Mouse (Mus musculus) midbrain, embryonic 11.5 days (tissue): Measurements from ENCODE around the gene Sat2. TPM values are rescaled to one million over a fixed set of nuclear protein-coding genes. Genes with fewer than 3 reads are reported as not detected.

Experiments used
- ATAC-seq: fragments of 200-750 bp; cut with Nextera tagmentation; 2 replicates; pipeline ENCODE4 v1.8.0; 2017; ENCODE audit warnings: moderate TSS enrichment, moderate library complexity; ENCODE audit not compliant: low FRiP score
- DNase-seq: peaks from one replicate; pipeline ENCODE4 v3.0.0; 2015; ENCODE audit warnings: low spot score; ENCODE audit errors: missing footprints
- H3K27ac ChIP-seq: fragments of 300-500 bp; sonication (generic); 2 replicates; pipeline ENCODE4 v1.5.1; 2014; ENCODE audit warnings: low read depth, low read length
- H3K27me3 ChIP-seq: fragments of 300-500 bp; sonication (generic); 2 replicates; pipeline ENCODE4 v1.6.1; 2014; ENCODE audit warnings: mild to moderate bottlenecking, low read length, moderate library complexity, mixed read lengths; ENCODE audit not compliant: control insufficient read depth, insufficient read depth
- H3K36me3 ChIP-seq: fragments of 300-500 bp; sonication (generic); 2 replicates; pipeline ENCODE4 v1.6.1; 2014; ENCODE audit warnings: mild to moderate bottlenecking, low read length, moderate library complexity, mixed read lengths; ENCODE audit not compliant: control insufficient read depth, insufficient read depth
- H3K4me1 ChIP-seq: fragments of 300-500 bp; sonication (generic); 2 replicates; pipeline ENCODE4 v1.6.1; 2014; ENCODE audit warnings: low read length; ENCODE audit not compliant: control insufficient read depth, insufficient read depth
- H3K4me2 ChIP-seq: fragments of 300-500 bp; sonication (generic); 2 replicates; pipeline ENCODE4 v1.6.1; 2014; ENCODE audit warnings: mild to moderate bottlenecking, moderate library complexity
- H3K4me3 ChIP-seq: fragments of 300-500 bp; sonication (generic); 2 replicates; pipeline ENCODE4 v1.5.1; 2014; ENCODE audit warnings: low read depth, low read length
- H3K9ac ChIP-seq: fragments of 300-500 bp; sonication (generic); 2 replicates; pipeline ENCODE4 v1.6.1; 2014; ENCODE audit warnings: low read length
- H3K9me3 ChIP-seq: fragments of 300-500 bp; sonication (generic); 2 replicates; pipeline ENCODE4 v1.6.1; 2016; ENCODE audit warnings: low read length; ENCODE audit not compliant: control insufficient read depth
- WGBS: fragments of 180-500 bp; shearing (Covaris S2); extraction: QIAGEN DNeasy Blood & Tissue Kit; methylation state at CpG from one replicate; pipeline ENCODE4 v1.1.7; 2014; 5-methylcytosine and 5-hydroxymethylcytosine counted together
- polyA plus RNA-seq: library from polyadenylated mRNA; unstranded; fragments of >200 nt; fragmentation: Nextera tagmentation; extraction: Ambion mirVana; gene quantifications from 2 replicates; pipeline ENCODE4 v1.2.1, GENCODE M21; 2014

Sat2 gene
- 13.1 and 16.8 TPM in 2 replicates for polyA plus RNA-seq

DNA sequence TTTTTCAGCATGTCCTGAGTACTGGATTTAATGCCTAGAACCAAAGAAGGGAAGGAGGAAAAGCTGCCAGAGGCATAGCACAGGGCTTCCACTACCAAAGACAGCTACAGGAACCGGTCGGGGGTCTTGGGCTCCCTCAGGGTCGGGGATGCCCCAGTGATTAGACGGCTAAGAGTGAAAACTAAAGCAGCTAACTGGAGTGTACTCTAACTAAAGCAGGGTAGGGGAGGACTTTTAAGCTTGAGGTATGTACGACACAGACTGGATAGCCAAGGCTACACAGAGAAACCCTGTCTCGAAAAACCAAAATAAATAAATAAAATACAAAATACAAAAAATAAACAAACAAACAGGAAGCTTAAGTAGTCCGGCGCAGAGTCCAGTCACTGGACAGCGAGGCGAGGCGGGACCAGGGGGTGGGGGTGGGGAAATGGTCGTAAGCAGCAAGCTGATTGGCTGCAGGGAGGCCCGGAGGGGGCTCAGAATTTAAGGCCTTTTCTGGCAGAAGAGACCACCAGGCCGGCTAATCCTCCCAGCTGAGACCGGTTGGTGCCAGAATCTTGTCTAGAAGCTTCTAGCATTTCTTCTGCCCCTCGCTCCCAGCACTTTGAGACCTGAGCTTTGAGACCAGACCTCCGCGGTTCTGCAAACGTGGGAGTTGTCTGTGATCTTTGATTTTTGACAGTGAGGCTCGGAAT, at the start of gene Sat2:
Gene Sat2 (plus strand): TSS at position 454 of the 698 bp plus-strand sequence.
- Histone ChIP-seq H3K27ac (peak within 1 kb of the TSS; percentile 48; the same call in 1 of the 2 replicates), H3K9me3 (no peaks in the 10 kb centered on the region), H3K36me3 (no peaks in the 10 kb centered on the region), H3K4me1 (peaks cover 14% of the 10 kb centered on the region), H3K9ac (peak within 1 kb of the TSS; percentile 81), H3K27me3 (no peaks in the 10 kb centered on the region), H3K4me3 (peak within 1 kb of the TSS; percentile 39), H3K4me2 (peak within 1 kb of the TSS; percentile 65)
- WGBS = under 1% methylated on average over 20 of the region's 20 CpGs
- ATAC-seq (peak; percentile 87), DNase-seq (peak; percentile 97)

DNA sequence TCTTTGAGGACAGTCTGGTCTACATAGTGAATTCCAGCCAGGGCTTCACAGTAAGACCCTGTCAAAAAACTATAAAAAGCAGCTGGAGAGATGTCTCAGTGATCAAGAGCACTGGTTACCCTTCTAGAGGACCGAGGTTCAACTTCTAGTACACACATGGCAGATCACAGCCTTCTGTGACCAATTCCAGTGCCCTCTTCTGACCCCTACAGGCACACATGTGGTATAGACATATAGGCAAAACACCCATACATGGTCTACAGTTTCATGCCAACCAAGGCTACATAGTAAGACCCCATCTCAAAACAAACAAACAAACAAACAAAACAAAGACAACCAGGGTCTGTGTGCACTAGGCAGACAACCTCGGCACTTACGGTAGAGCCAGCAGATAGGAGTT, 46.6 kb upstream of the Sat2 start:
- H3K4me2 ChIP-seq = no peak overlapping the region

DNA sequence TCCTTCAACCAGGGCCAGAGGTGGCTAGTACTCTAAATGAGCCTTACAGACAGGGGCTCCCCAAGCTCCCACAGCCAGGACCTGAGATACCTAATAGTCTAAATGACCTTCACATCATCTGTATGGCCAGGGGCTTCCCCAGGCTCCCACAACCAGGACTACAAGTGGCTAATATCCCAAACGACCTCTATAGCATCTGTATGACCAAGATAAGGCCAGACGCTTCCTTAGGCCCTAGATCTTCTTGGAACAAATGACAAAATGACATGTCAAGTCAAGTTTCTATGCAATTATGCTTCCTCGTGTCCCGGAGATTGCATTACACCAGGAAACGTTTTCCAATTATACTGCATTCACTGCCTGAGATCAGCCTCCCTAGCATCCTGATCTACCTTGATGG, 45.5 kb upstream of the Sat2 start:
- Histone ChIP-seq H3K36me3 (no peaks in the 10 kb centered on the region), H3K27me3 (no peaks in the 10 kb centered on the region), H3K9me3 (no peaks in the 10 kb centered on the region), H3K4me3 (no peak overlapping the region), H3K4me2 (no peak overlapping the region), H3K9ac (no peak overlapping the region), H3K27ac (no peak overlapping the region), H3K4me1 (peaks cover 25% of the 10 kb centered on the region)
- DNase-seq = no peak
- no peak for ATAC-seq
- 80% methylated on average over 5 of the region's 5 CpGs for WGBS

More for the DNA sequence above, 46.6 kb upstream of the Sat2 start:
- H3K4me1 ChIP-seq = peaks cover 25% of the 10 kb centered on the region
- no peak overlapping the region for H3K9ac ChIP-seq
- H3K9me3 ChIP-seq = no peaks in the 10 kb centered on the region
- 66% methylated on average over 3 of the region's 3 CpGs for WGBS
- DNase-seq = no peak
- H3K27ac ChIP-seq = no peak overlapping the region
- H3K27me3 ChIP-seq = no peaks in the 10 kb centered on the region
- H3K36me3 ChIP-seq = peaks cover 7% of the 10 kb centered on the region; the same call in 1 of the 2 replicates
- no peak overlapping the region for H3K4me3 ChIP-seq
- no peak for ATAC-seq

DNA sequence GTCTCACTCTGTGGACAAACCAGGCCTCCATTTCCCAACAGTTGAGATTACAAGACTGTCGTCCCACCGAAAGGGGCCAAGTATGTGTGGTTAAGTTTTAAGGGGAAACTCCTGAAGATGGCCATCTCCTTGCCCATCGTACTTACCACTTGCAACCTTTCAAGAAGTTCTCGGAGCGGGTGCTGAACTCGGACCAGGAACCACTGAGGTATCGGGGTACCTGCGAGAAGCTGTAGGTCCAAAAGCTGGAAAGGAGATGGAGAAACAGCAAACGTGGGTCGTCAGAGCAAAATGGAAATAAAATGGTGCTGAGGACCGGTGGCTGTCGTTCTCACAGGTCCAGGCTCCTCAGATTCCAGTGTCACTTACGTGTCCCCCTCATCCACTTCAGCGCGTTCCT, 43.5 kb upstream of the Sat2 start:
- 12% methylated on average over 15 of the region's 15 CpGs for WGBS
- H3K4me1 ChIP-seq = peaks cover 37% of the 10 kb centered on the region
- no peaks in the 10 kb centered on the region for H3K36me3 ChIP-seq
- peak overlapping the region; percentile 78 for H3K9ac ChIP-seq
- no peak for DNase-seq
- no peaks in the 10 kb centered on the region for H3K27me3 ChIP-seq
- no peaks in the 10 kb centered on the region for H3K9me3 ChIP-seq
- H3K4me3 ChIP-seq = peak overlapping the region; percentile 59
- H3K4me2 ChIP-seq = peak overlapping the region; percentile 76
- H3K27ac ChIP-seq = no peak overlapping the region
- ATAC-seq = no peak

DNA sequence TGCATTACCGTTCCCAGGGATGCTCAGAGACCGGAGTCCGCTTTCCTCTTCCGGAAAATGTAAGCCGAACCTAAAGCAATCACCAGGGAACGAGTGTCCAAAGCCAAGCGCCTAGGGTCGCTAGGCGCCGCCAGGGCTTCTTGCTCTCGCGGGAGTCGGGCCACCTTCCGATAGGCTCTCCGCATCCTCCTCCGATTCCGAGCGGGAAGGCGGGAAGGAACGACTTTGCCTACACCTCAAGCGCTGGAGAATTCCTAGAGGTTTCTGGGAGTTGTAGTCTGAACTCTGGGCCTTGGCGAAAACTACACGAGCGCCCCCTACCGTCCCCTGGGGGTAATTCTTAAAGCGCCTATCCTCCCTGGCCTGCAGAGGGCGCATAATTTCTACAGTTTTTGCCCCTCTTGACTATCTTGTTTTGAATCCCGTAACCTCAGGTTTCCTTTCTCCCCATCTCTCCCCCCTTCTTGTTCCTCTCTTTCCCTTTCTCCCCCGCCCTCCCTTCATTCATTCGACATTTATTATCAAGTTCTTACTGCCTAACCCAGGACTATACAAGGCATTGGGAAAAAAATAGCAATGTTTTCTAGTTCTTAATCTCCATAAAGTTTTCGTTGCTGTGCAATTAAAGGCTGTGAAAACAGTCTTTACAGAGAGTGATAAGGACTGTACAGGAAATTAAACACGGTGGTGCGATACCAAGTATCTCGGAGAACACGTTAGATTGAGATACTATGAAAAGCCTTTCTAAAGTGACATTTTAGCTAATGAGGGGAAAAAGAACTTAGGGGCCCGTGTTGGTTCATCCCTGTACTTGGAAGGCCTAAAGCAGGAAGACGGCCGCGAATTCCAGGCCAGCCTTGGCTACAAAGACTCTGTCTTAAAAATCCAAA, 42.5 kb upstream of the Sat2 start:
- 3% methylated on average over 39 of the region's 39 CpGs for WGBS
- Histone ChIP-seq H3K4me1 (peaks cover 37% of the 10 kb centered on the region), H3K9me3 (no peaks in the 10 kb centered on the region), H3K4me3 (peak overlapping the region; percentile 64), H3K27me3 (no peaks in the 10 kb centered on the region), H3K9ac (peak overlapping the region; percentile 78), H3K36me3 (no peaks in the 10 kb centered on the region), H3K4me2 (peak overlapping the region; percentile 76), H3K27ac (peak overlapping the region; percentile 64)
- DNase-seq (peak; percentile 100), ATAC-seq (peak; percentile 81)

DNA sequence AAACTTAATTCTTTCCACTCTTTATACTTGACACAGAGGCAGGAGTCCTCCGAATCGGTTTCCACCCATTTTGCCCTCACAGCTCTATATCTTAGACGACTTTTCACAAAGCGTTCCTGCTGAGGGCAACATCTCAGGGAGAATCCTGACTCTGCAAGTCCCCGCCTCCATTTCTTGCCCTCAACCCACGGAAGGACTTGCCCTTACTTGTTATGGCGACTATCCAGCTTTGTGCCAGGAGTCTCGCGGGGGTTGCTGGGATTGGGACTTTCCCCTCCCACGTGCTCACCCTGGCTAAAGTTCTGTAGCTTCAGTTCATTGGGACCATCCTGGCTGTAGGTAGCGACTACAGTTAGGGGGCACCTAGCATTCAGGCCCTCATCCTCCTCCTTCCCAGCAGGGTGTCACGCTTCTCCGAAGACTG, 41.7 kb upstream of the Sat2 start, which contains the start of the genes Wrap53 and Trp53:
Gene Wrap53 (minus strand): TSS at position 165 of the 424 bp plus-strand sequence.
Gene Trp53 (plus strand): TSS at position 269 of the 424 bp plus-strand sequence.
- Histone ChIP-seq H3K4me2 (peak within 1 kb of the TSS; percentile 76), H3K9me3 (no peaks in the 10 kb centered on the region), H3K36me3 (no peaks in the 10 kb centered on the region), H3K27me3 (no peaks in the 10 kb centered on the region), H3K4me1 (peaks cover 35% of the 10 kb centered on the region), H3K27ac (peak within 1 kb of the TSS; percentile 83), H3K9ac (peak within 1 kb of the TSS; percentile 78), H3K4me3 (peak within 1 kb of the TSS; percentile 64)
- ATAC-seq (peak; percentile 62), DNase-seq (peak; percentile 97)
- WGBS = under 1% methylated on average over 13 of the region's 13 CpGs

DNA sequence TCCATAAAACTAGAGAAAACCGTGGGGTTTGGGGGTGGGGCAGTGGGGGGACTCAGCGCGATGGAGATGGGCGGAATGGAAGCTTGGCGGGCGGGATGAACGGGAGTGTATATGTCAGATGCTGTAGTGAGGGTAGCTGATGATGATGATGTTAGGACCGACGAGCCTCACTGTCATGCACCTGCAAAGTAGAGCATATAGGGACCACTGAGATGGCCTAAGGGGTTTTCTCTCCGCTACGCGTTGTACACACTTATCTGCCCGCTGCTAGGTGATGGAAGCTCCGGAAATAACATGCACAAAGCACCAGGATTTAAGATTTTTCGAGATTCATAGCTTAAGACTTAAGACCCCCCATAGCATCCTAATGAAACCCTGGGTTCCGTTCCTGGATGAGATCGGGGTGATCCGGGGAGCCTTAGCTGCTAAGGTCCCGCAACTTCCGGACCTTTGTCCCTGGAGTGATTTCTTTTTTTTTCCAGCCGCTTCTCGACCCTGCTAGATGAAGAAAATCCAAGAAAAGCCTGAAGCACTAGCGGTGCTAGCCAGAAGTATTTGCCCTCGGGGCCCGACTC, 41.2 kb upstream of the Sat2 start:
- DNase-seq (no peak), ATAC-seq (peak; percentile 23)
- H3K27ac ChIP-seq = peak overlapping the region; percentile 83
- no peaks in the 10 kb centered on the region for H3K36me3 ChIP-seq
- peak overlapping the region; percentile 75 for H3K9ac ChIP-seq
- H3K9me3 ChIP-seq = no peaks in the 10 kb centered on the region
- 0% methylated on average over 25 of the region's 25 CpGs for WGBS
- peaks cover 35% of the 10 kb centered on the region for H3K4me1 ChIP-seq
- H3K4me2 ChIP-seq = peak overlapping the region; percentile 57
- H3K27me3 ChIP-seq = no peaks in the 10 kb centered on the region
- H3K4me3 ChIP-seq = peak overlapping the region; percentile 64

DNA sequence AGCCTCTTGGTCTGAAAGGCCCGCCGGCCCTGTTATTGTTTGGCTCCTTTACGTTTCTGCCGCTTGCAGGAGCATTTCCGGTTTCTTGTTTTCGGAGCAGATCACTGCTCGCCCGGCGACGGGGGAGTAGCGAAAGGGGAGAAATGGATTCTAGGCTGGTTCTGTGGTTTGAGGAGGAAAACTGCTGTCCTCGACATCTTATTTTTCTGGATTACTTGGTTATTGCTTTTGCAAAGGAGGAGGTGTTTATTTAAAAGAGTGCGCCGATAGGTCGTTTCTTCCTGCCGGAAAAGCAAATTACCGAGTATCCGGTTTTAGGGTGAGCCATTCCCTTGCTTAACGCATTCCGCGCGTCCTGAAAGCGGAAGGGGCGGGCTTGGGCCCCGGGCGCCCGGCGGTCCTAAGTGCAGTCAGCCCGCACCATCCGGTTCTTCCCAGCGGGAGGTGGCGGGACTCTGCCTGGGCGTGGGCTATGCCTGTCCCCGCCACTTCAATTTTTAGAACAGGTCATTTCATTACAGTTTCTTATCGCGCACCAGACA, 40.6 kb upstream of the Sat2 start:
- peaks cover 33% of the 10 kb centered on the region for H3K4me1 ChIP-seq
- ATAC-seq = peak; percentile 82

More for the DNA sequence above, 40.6 kb upstream of the Sat2 start:
- H3K27ac ChIP-seq = peak overlapping the region; percentile 83
- no peaks in the 10 kb centered on the region for H3K27me3 ChIP-seq
- H3K4me2 ChIP-seq = peak overlapping the region; percentile 57
- DNase-seq = peak; percentile 99
- H3K9ac ChIP-seq = peak overlapping the region; percentile 75
- H3K9me3 ChIP-seq = no peaks in the 10 kb centered on the region
- WGBS = under 1% methylated on average over 36 of the region's 36 CpGs
- no peaks in the 10 kb centered on the region for H3K36me3 ChIP-seq
- H3K4me3 ChIP-seq = peak overlapping the region; percentile 64
